ENCODE assay signal across 28 mouse cellular contexts in the genomic region with DNA sequence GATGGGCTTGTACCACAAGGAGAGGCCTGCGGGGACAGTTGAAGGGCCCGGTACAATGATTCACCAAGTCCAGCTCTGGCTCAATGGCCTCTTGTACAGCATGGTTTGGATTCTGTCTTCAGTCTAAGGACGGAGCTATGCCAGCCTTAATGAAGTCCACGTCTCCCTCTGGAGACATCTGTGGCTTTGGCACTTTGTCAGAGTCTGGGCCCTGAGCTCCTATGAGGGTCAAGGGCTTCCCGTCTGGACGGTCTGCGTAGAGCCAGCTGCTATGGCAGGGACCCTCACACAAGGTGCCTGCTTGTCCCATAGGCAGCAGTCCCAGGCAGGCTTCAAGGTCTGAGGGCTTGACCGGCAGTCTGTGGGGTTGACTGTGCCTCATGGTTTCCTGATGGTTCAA. TPM values are rescaled to one million over a fixed set of nuclear protein-coding genes. Genes with fewer than 3 reads are reported as not detected.
DNase-seq lines count a peak whose midpoint lies in the region; ATAC-seq lines count a peak whose summit lies in the region.
"Had no signal": no experiment of that assay in that cellular context is flagged by ENCODE, and none has a peak within 500 bp of the region (broad histone marks: within the 10 kb centered on the region; RNA-seq: fewer than 3 reads in every experiment).

No protein-coding gene starts in this region.

- no peak overlapping the region for H3K4me3 ChIP-seq in forebrain, embryonic 15.5 days
- H3K4me3 ChIP-seq: erythroblast, embryonic 14.5 days; hindbrain, embryonic 15.5 days; intestine, embryonic 15.5 days; liver, embryonic 15.5 days; midbrain, embryonic 10.5 days; midbrain, embryonic 15.5 days had no signal

- H3K9me3 ChIP-seq in forebrain, embryonic 15.5 days, result no peaks in the 10 kb centered on the region
- H3K9me3 ChIP-seq: hindbrain, embryonic 15.5 days; intestine, embryonic 15.5 days; liver, embryonic 15.5 days; midbrain, embryonic 10.5 days; midbrain, embryonic 15.5 days had no signal

- intact Hi-C loops in left cerebral cortex, postnatal 4 days (cut with DNase I), result no loop called here
- intact Hi-C loops in left cerebral cortex, postnatal 14 days (cut with DNase I), result no loop called here

- no peak overlapping the region for H3K9ac ChIP-seq in forebrain, embryonic 15.5 days (replicated peaks)
- H3K9ac ChIP-seq: hindbrain, embryonic 15.5 days; intestine, embryonic 15.5 days; liver, embryonic 15.5 days; lung, embryonic 14.5 days; midbrain, embryonic 15.5 days had no signal

- ATAC-seq in forebrain, embryonic 15.5 days (replicated peaks), result no peak
- ATAC-seq in inflammation-experienced regulatory T-cells, adult 6 months, result no peak
- ATAC-seq: activated CD4-positive, CD25-positive, alpha-beta regulatory T cell, adult 4 months; intestine, embryonic 15.5 days; midbrain, embryonic 15.5 days had no signal

- DNase-seq in cerebellum, postnatal 14 days, result peak; percentile 42 to 48
- DNase-seq in cerebellum, postnatal 36 days, result no peak
- DNase-seq in left cerebral cortex, postnatal 4 days, result peak; percentile 65
- DNase-seq in left cerebral cortex, postnatal 14 days (ENCODE audit: low spot score in 2 of 2), result no peak
- no peak for DNase-seq in gastrocnemius, adult 8-10 months (ENCODE audit: low spot score in 2 of 2)
- DNase-seq: B cell, adult 2 months; cerebellum, adult 8-10 months; gastrocnemius, postnatal 25 days; heart, adult 11 months; heart, postnatal 36 days; kidney, adult 2 months; layer of hippocampus, postnatal 36 days; lung, embryonic 14.5 days; lung, postnatal 14 days; right cerebral cortex, postnatal 4 days; thymus, adult 18-20 months; thymus, postnatal 25 days had no signal

- H3K36me3 ChIP-seq in forebrain, embryonic 15.5 days, result peaks cover 17% of the 10 kb centered on the region

- H3K27me3 ChIP-seq in forebrain, embryonic 15.5 days, result no peaks in the 10 kb centered on the region
- H3K27me3 ChIP-seq: hindbrain, embryonic 15.5 days; intestine, embryonic 15.5 days; liver, embryonic 15.5 days; midbrain, embryonic 15.5 days had no signal

- H3K4me2 ChIP-seq in forebrain, embryonic 15.5 days (replicated peaks), result no peak overlapping the region
- H3K4me2 ChIP-seq: heart, embryonic 11.5 days; hindbrain, embryonic 15.5 days; intestine, embryonic 15.5 days; liver, embryonic 15.5 days; lung, embryonic 14.5 days; midbrain, embryonic 15.5 days had no signal

- H3K27ac ChIP-seq in forebrain, embryonic 15.5 days (replicated peaks), result peak overlapping the region; percentile 42
- H3K27ac ChIP-seq: hindbrain, embryonic 15.5 days; intestine, embryonic 15.5 days; liver, embryonic 15.5 days; midbrain, embryonic 10.5 days; stomach, postnatal 0 days had no signal

- H3K4me1 ChIP-seq in forebrain, embryonic 15.5 days, result 0 out of 2 replicates have a peak, but pooled peaks cover 4% of the 10 kb centered on the region
- H3K4me1 ChIP-seq: hindbrain, embryonic 15.5 days; intestine, embryonic 15.5 days; liver, embryonic 15.5 days; midbrain, embryonic 10.5 days; midbrain, embryonic 15.5 days had no signal

- WGBS in forebrain, embryonic 15.5 days, result 80% methylated on average over 8 of the region's 8 CpGs

RNA-seq across cellular contexts. Expression of a gene that starts 21.2 kb away (rescaled TPM):
- 10 to 100 TPM; 36.2 to 37.8 TPM for total RNA-seq in left cerebral cortex, postnatal 4 days (2021)
- total RNA-seq in left cerebral cortex, postnatal 14 days (2021), result 10 to 100 TPM; 29.4 to 32.2 TPM
- polyA plus RNA-seq in forebrain, embryonic 15.5 days (2015; fragmentation: Nextera tagmentation; extraction: Ambion mirVana), result 51.6 and 54.0 TPM in 2 replicates
- total RNA-seq in gastrocnemius, adult 8-10 months (2022), result 10 to 100 TPM in 2 of 4 experiments, 1 to 10 TPM in 2; 7.7 to 14.1 (median 9.8) TPM
- polyA plus RNA-seq in inflammation-experienced regulatory T-cells, adult 6 months (2017; shearing (Covaris generic)), result 10 to 100 TPM; 18.7 to 47.2 (median 39.6) TPM

RNA-seq across cellular contexts. Expression of a gene that starts 40.8 kb away (rescaled TPM):
- 1 to 10 TPM; 2.3 to 2.9 TPM for total RNA-seq in left cerebral cortex, postnatal 4 days (2021)
- under 1 TPM; 0.76 to 0.90 TPM for total RNA-seq in left cerebral cortex, postnatal 14 days (2021)
- polyA plus RNA-seq in forebrain, embryonic 15.5 days (2015; fragmentation: Nextera tagmentation; extraction: Ambion mirVana), result 14.6 and 15.7 TPM in 2 replicates
- under 1 TPM in 1 of 4 experiments, not detected in 3; 0.13 TPM for total RNA-seq in gastrocnemius, adult 8-10 months (2022)
- polyA plus RNA-seq in inflammation-experienced regulatory T-cells, adult 6 months (2017; shearing (Covaris generic)), result 10 to 100 TPM in 1 of 3 experiments, 1 to 10 TPM in 2; 2.5 to 20.7 (median 2.9) TPM

Comparison
In these comparisons a context has a peak if more than half of its experiments do, and no peak if none do; other contexts are left out.
1. DNase-seq: peak in cerebellum, postnatal 14 days (2 of 2) and left cerebral cortex, postnatal 4 days (single experiment); none in cerebellum, postnatal 36 days (0 of 2), left cerebral cortex, postnatal 14 days (0 of 2) and gastrocnemius, adult 8-10 months (0 of 2).